Mouse (Mus musculus): Measurements from ENCODE around the gene Tmem164. TPM values are rescaled to one million over a fixed set of nuclear protein-coding genes. Genes with fewer than 3 reads are reported as not detected.

Gene Tmem164
- polyA plus RNA-seq, 1 experiment from 2014 or later = 84.0 TPM

DNA sequence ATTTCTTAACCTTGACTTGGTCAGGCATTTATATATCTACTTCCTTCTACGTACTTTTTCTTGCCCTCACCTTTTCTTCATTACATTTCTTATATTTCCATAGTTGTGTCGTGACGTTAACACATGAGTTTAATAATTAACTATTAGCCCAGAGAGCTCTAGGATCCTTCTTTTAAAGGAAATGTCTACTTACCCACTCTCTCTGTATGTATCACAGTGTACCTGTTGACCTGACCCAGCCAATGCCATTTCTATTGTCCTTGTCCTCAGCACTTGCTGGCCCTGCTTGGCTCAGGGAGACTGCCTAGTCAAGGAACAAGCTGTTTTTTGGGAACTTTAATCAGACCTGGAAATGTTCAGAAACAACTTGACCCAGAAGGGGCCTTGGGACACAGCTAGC lies 40.7 kb downstream of the Tmem164 start:
- 87% methylated on average over 3 of the region's 3 CpGs for whole genome bisulfite sequencing
- Histone ChIP-seq H3K9me3 (no peaks in the 10 kb centered on the region), H3K4me2 (replicated peaks) (no peak overlapping the region), H3K36me3 (no peaks in the 10 kb centered on the region), H3K9ac (no peak overlapping the region), H3K4me3 (no peak overlapping the region), H3K27ac (no peak overlapping the region), H3K4me1 (no peaks in the 10 kb centered on the region), H3K27me3 (no peaks in the 10 kb centered on the region)
- no peak for ATAC-seq (ENCODE audit: insufficient number of reproducible peaks, insufficient read depth, low FRiP score, low TSS enrichment)

DNA sequence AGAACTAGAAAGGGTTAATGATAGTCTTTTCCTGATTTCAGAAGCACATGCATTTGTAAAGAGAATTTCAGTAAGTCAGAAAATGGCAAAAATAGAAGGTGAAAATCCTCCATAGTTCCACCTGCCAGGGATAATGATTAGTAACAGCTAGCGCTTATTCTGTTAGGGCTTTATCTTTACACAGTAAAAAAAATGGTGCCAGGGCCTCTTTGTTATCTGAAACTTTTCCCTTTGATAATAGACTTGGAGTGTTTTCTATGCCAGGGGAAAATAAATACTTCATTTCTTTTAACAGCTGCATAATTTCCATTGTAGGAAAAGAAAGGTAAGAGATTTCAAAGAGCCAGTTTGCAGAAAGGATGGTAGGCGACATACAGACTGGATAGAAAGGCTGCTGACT lies 43.0 kb downstream of the Tmem164 start:
- Histone ChIP-seq H3K4me2 (replicated peaks) (no peak overlapping the region), H3K27me3 (peaks cover 5% of the 10 kb centered on the region; the same call in 1 of the 2 replicates), H3K36me3 (no peaks in the 10 kb centered on the region), H3K4me1 (no peaks in the 10 kb centered on the region), H3K9ac (no peak overlapping the region), H3K4me3 (no peak overlapping the region), H3K9me3 (no peaks in the 10 kb centered on the region), H3K27ac (no peak overlapping the region)
- 79% methylated on average over 2 of the region's 2 CpGs for WGBS
- no peak for ATAC-seq (ENCODE audit: insufficient number of reproducible peaks, insufficient read depth, low FRiP score, low TSS enrichment)

DNA sequence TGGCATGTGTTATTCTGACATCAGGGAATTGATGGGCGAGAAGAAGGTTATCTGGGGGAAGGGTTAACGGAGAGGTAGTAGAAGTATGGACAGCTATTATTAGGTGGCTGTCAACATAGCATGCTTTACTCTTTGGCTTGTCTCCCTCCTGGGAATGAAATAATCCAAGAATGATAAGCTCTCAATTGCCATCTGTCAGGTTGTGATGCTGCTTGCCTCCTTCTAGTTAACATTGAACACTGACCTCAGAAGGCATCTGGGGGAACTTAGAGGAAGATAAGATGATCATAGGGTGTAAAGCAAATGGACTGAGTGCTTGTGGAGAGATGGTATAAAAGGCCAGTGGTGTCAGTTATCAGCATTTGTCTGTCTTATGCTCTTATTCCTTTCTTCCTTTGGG lies 44.4 kb downstream of the Tmem164 start:
- Histone ChIP-seq H3K4me2 (replicated peaks) (no peak overlapping the region), H3K36me3 (no peaks in the 10 kb centered on the region), H3K27ac (no peak overlapping the region), H3K4me1 (no peaks in the 10 kb centered on the region), H3K9me3 (no peaks in the 10 kb centered on the region), H3K9ac (no peak overlapping the region), H3K27me3 (peaks cover 5% of the 10 kb centered on the region; the same call in 1 of the 2 replicates), H3K4me3 (no peak overlapping the region)
- WGBS = 85% methylated on average over 2 of the region's 2 CpGs
- ATAC-seq (ENCODE audit: insufficient number of reproducible peaks, insufficient read depth, low FRiP score, low TSS enrichment) = no peak

DNA sequence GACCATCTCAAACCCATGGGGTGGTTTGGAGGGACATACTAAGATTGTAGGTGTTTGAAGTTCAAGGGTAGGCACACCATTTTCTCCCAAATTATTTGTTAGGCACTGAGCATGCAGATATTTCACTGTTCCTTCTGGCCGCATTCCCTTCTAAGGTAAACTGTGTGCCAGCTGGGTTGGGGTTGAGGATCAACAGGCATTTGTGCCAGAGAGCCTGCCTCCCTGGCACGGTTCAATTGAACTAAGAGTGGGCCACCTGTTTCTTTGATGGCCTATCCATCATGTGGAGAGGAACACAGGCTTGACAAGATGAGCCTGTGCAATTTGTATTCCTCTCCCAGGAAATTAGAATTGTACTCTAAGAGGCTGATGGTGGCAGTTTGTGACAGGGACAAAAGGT lies 45.1 kb downstream of the Tmem164 start:
- Histone ChIP-seq H3K4me3 (no peak overlapping the region), H3K9ac (no peak overlapping the region), H3K27me3 (peaks cover 5% of the 10 kb centered on the region; the same call in 1 of the 2 replicates), H3K4me1 (no peaks in the 10 kb centered on the region), H3K36me3 (no peaks in the 10 kb centered on the region), H3K27ac (no peak overlapping the region), H3K4me2 (replicated peaks) (no peak overlapping the region), H3K9me3 (no peaks in the 10 kb centered on the region)
- ATAC-seq (ENCODE audit: insufficient number of reproducible peaks, insufficient read depth, low FRiP score, low TSS enrichment) = no peak
- WGBS = 81% methylated on average over 2 of the region's 2 CpGs

DNA sequence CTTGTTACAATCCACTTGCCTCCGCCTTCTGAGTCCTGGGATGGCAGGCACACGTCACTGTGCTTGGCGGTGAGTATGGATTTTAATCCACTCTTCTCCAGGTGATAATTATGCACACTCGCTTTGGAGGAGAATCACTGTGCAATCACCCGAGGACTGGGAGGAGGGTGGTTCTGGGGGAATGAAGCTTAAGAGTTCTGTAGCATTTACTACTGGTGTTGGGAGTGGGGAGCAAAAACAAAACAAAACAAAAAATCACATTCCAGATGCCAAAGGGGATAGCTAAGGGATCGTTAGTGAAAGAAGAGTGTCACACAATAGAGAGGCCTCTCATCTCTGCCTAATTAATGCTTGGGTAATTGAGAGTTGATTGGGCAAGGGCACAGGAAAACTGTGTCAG lies 46.6 kb downstream of the Tmem164 start:
- Histone ChIP-seq H3K4me1 (no peaks in the 10 kb centered on the region), H3K4me3 (no peak overlapping the region), H3K36me3 (no peaks in the 10 kb centered on the region), H3K27me3 (peaks cover 5% of the 10 kb centered on the region; the same call in 1 of the 2 replicates), H3K9ac (no peak overlapping the region), H3K9me3 (no peaks in the 10 kb centered on the region), H3K4me2 (replicated peaks) (no peak overlapping the region), H3K27ac (no peak overlapping the region)
- no peak for ATAC-seq (ENCODE audit: insufficient number of reproducible peaks, insufficient read depth, low FRiP score, low TSS enrichment)
- 74% methylated on average over 6 of the region's 6 CpGs for WGBS

DNA sequence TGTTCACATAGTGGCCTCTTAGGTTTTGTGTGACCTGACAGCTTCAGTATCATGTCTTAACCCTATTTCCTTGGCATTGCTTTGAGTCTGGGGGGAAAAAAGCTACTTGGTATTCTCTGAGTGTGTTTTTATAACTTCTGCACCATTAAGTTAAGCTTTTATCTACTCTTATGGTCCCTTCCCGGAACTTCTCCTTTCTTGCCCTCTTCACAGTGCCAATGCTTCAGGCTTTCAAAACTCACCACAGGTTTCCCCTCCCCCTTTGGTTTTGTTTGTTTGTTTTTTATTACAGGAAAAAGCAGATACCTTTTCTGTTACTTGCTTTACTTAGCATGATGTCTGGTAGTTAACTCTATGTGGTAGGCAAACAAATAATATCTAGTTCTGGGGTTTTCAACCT lies 47.8 kb downstream of the Tmem164 start:
- H3K36me3 ChIP-seq = no peaks in the 10 kb centered on the region
- ATAC-seq (ENCODE audit: insufficient number of reproducible peaks, insufficient read depth, low FRiP score, low TSS enrichment) = no peak
- no peak overlapping the region for H3K4me2 ChIP-seq (replicated peaks)
- WGBS = 86% methylated on average over 1 of the region's 1 CpGs
- no peaks in the 10 kb centered on the region for H3K9me3 ChIP-seq
- H3K9ac ChIP-seq = no peak overlapping the region
- H3K27ac ChIP-seq = no peak overlapping the region
- H3K27me3 ChIP-seq = peaks cover 5% of the 10 kb centered on the region; the same call in 1 of the 2 replicates
- no peaks in the 10 kb centered on the region for H3K4me1 ChIP-seq
- H3K4me3 ChIP-seq = no peak overlapping the region

DNA sequence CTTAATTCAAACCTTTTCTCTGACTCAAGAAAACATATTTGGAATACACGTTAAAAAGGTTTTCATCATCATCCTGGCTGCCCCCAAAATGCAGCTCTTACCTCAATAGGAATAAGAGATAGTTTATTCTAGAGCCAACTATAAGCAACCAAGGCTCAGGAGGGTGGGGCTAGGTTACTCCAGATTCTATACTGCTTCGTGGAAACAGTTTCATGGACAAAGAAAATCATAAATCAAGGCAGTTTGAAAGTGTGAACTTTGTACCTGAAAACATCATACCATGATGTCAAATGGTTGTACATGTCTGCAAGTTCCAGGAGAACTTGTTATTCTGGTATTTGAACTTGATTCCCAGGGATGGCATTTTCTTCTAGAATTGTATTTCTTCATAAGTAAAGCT lies 48.3 kb downstream of the Tmem164 start:
- Histone ChIP-seq H3K4me3 (no peak overlapping the region), H3K9me3 (no peaks in the 10 kb centered on the region), H3K27ac (no peak overlapping the region), H3K27me3 (peaks cover 5% of the 10 kb centered on the region; the same call in 1 of the 2 replicates), H3K4me1 (no peaks in the 10 kb centered on the region), H3K36me3 (no peaks in the 10 kb centered on the region), H3K9ac (no peak overlapping the region), H3K4me2 (replicated peaks) (no peak overlapping the region)
- ATAC-seq (ENCODE audit: insufficient number of reproducible peaks, insufficient read depth, low FRiP score, low TSS enrichment) = no peak
- 65% methylated on average over 2 of the region's 2 CpGs for WGBS

DNA sequence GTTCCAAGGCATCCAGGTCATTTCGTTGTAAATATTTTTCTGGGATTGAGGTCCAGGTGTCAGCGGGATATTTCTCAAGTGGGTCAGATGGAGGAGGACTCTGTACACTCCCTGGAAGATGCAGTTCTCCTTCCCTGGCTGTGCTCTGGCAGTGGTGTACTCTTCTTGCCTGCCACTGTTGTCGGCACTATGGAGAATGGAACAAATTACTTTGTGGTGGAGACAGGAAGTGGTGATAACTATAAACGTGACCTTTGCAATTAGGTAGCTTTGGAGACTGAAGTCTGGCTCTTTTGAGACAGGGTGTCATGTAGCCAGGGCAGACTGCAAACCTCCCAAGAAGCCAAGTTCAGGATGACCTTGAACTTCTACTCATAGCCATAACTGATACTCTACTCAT lies 55.9 kb downstream of the Tmem164 start:
- Histone ChIP-seq H3K27me3 (0 out of 2 replicates have a peak, but pooled peaks cover 3% of the 10 kb centered on the region), H3K4me2 (replicated peaks) (no peak overlapping the region), H3K27ac (0 out of 2 replicates have a peak overlapping the region, but pooled peaks have one; percentile 46), H3K9ac (no peak overlapping the region), H3K4me1 (no peaks in the 10 kb centered on the region), H3K9me3 (no peaks in the 10 kb centered on the region), H3K4me3 (no peak overlapping the region), H3K36me3 (no peaks in the 10 kb centered on the region)
- WGBS = 60% methylated on average over 4 of the region's 4 CpGs
- no peak for ATAC-seq (ENCODE audit: insufficient number of reproducible peaks, insufficient read depth, low FRiP score, low TSS enrichment)

DNA sequence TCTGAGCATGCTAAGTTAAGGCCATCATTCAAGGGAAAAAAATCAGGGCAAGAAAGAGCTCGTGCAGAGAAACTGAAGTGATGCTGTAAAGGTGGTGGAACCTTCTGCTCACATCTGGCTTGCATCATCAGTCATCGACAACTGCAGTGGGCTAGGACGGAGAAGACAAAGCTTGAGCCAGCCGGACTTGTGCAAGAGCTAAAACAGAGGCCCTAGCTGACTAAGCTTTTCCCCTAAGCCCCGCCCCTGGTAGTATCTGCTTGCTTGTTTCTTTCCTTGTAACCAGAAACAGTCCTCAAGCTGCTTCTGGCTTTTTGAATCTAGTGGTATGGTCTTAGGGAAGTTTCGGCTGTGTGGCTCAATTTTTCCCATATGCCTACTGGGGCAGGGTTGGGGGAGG lies 56.5 kb downstream of the Tmem164 start:
- Histone ChIP-seq H3K4me2 (replicated peaks) (no peak overlapping the region), H3K36me3 (no peaks in the 10 kb centered on the region), H3K27ac (no peak overlapping the region), H3K9ac (no peak overlapping the region), H3K9me3 (no peaks in the 10 kb centered on the region), H3K4me1 (no peaks in the 10 kb centered on the region), H3K27me3 (0 out of 2 replicates have a peak, but pooled peaks cover 3% of the 10 kb centered on the region), H3K4me3 (no peak overlapping the region)
- WGBS = 50% methylated on average over 6 of the region's 6 CpGs
- no peak for ATAC-seq (ENCODE audit: insufficient number of reproducible peaks, insufficient read depth, low FRiP score, low TSS enrichment)

DNA sequence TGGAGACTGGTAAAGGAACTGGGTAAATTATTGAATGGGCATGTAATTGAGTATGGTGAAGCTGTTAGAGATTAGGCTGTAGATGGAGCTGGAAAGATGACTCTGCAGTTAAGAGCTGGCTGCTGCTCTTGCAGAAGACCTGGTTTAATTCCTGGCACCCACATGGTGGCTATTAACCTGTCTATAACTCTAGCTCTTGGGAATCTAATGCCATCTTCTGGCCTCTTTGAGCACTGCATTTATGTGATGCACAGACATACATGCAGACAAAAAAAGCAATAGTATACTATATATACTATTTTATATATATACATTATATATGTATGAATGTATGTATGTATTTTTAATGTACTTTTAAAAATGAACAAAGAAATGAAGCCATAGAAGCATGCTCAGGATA lies 66.2 kb downstream of the Tmem164 start:
- H3K27ac ChIP-seq = no peak overlapping the region
- ATAC-seq (ENCODE audit: insufficient number of reproducible peaks, insufficient read depth, low FRiP score, low TSS enrichment) = no peak
- H3K9ac ChIP-seq = no peak overlapping the region
- no peak overlapping the region for H3K4me2 ChIP-seq (replicated peaks)
- no peaks in the 10 kb centered on the region for H3K36me3 ChIP-seq
- no peaks in the 10 kb centered on the region for H3K9me3 ChIP-seq
- H3K4me3 ChIP-seq = no peak overlapping the region
- no peaks in the 10 kb centered on the region for H3K4me1 ChIP-seq
- no peaks in the 10 kb centered on the region for H3K27me3 ChIP-seq

DNA sequence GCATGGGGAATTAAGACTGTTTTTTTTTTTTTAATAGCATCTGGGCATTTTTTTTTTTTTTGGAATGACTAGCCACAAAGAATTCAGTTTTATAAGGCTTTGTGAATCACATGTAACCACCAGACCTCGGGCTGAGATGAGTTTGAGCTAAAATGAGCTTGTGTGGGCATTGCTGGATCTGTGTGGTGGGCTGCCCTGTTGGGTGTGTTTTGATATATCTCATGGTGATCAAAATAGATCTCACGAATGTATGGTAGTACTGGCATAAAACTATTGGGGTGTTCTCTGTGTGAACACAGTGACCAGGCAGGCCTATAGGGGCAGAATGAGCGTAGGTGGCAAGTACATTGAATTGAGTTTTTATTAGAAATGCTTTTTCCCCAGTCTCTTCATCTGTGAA lies 67.4 kb downstream of the Tmem164 start:
- WGBS = 77% methylated on average over 3 of the region's 3 CpGs
- Histone ChIP-seq H3K9me3 (no peaks in the 10 kb centered on the region), H3K9ac (no peak overlapping the region), H3K4me1 (no peaks in the 10 kb centered on the region), H3K4me3 (no peak overlapping the region), H3K27ac (no peak overlapping the region), H3K4me2 (replicated peaks) (no peak overlapping the region), H3K36me3 (no peaks in the 10 kb centered on the region), H3K27me3 (no peaks in the 10 kb centered on the region)
- ATAC-seq (ENCODE audit: insufficient number of reproducible peaks, insufficient read depth, low FRiP score, low TSS enrichment) = no peak

DNA sequence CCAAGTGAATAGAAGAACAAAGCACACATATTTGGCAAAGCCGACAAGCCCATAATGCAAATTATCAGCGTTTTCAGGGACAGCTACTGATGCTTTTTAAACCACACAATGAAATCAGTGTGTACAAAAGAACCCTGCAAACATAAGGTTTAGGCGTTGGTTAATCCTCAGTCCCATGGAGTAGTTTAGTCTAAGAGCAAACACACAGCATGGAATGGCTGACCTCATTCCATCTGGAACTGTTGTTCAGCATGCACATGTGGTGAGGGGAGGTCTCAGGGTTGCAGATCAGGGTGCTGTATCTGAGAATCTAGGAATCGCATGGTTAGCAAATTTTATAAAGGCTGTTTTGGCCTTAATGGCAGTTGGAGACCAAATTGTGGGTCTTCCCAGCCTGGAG lies 69.6 kb downstream of the Tmem164 start:
- Histone ChIP-seq H3K36me3 (no peaks in the 10 kb centered on the region), H3K9me3 (no peaks in the 10 kb centered on the region), H3K27me3 (no peaks in the 10 kb centered on the region), H3K4me1 (no peaks in the 10 kb centered on the region), H3K27ac (no peak overlapping the region), H3K4me3 (no peak overlapping the region), H3K9ac (no peak overlapping the region), H3K4me2 (replicated peaks) (no peak overlapping the region)
- ATAC-seq (ENCODE audit: insufficient number of reproducible peaks, insufficient read depth, low FRiP score, low TSS enrichment) = no peak
- 74% methylated on average over 4 of the region's 4 CpGs for WGBS

DNA sequence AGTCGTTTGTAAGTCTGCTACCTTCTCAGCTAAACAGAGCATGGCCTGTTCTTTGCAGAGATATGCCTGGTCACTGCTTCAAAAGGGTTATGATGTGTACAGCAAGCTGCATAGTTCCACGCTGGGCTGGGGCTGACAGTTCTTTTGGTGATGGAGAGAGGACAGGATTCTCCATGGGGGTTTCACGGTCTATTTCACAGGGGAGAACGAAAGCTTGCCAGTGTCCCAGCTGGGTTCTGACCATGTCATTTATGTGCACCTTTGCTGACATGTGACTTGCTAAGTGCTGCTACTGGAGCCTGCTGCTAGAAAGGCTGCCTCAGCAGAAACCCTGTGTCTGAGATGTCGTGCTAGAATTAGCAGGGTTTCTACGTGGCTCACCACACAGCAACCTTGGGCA lies 74.3 kb downstream of the Tmem164 start:
- WGBS = 86% methylated on average over 6 of the region's 6 CpGs

More for the DNA sequence above, 74.3 kb downstream of the Tmem164 start:
- Histone ChIP-seq H3K4me1 (no peaks in the 10 kb centered on the region), H3K9ac (no peak overlapping the region), H3K4me2 (replicated peaks) (no peak overlapping the region), H3K27me3 (peaks cover 11% of the 10 kb centered on the region; the same call in 1 of the 2 replicates), H3K36me3 (no peaks in the 10 kb centered on the region), H3K4me3 (no peak overlapping the region), H3K27ac (no peak overlapping the region), H3K9me3 (no peaks in the 10 kb centered on the region)
- ATAC-seq (ENCODE audit: insufficient number of reproducible peaks, insufficient read depth, low FRiP score, low TSS enrichment) = no peak

Data from embryonic facial prominence, embryonic 12.5 days (tissue).